Mouse (Mus musculus): ENCODE data around the gene Cdk1. TPM values are rescaled to one million over a fixed set of nuclear protein-coding genes. Genes with fewer than 3 reads are reported as not detected.

Cdk1 gene
- polyA plus RNA-seq, 1 experiment from 2014 or later: 546 TPM

GRCm38 (mm10) chr10:69335611-69336010 is 17.1 kb downstream of the Cdk1 start:
- peaks cover 78% of the 10 kb centered on the region for H3K36me3 ChIP-seq
- WGBS: 80% methylated on average over 4 of the region's 4 CpGs
- no peak overlapping the region for H3K4me3 ChIP-seq
- no peaks in the 10 kb centered on the region for H3K4me1 ChIP-seq
- no peaks in the 10 kb centered on the region for H3K27me3 ChIP-seq (ENCODE audit: low read depth, poor library complexity, severe bottlenecking)
- DNase-seq (ENCODE audit: low spot score): no peak
- H3K27ac ChIP-seq: no peak overlapping the region
- H3K9me3 ChIP-seq (replicated peaks): no peaks in the 10 kb centered on the region

GRCm38 (mm10) chr10:69335195-69335536 is 17.6 kb downstream of the Cdk1 start:
- Histone ChIP-seq H3K27me3 (ENCODE audit: low read depth, poor library complexity, severe bottlenecking) (no peaks in the 10 kb centered on the region), H3K4me1 (no peaks in the 10 kb centered on the region), H3K27ac (no peak overlapping the region), H3K36me3 (peaks cover 74% of the 10 kb centered on the region), H3K9me3 (replicated peaks) (no peaks in the 10 kb centered on the region), H3K4me3 (no peak overlapping the region)
- WGBS: 89% methylated on average over 7 of the region's 7 CpGs
- DNase-seq (ENCODE audit: low spot score): no peak

GRCm38 (mm10) chr10:69334271-69335194 is 18.2 kb downstream of the Cdk1 start:
- WGBS: 92% methylated on average over 16 of the region's 16 CpGs
- Histone ChIP-seq H3K4me3 (no peak overlapping the region), H3K36me3 (peaks cover 67% of the 10 kb centered on the region), H3K4me1 (no peaks in the 10 kb centered on the region), H3K27ac (no peak overlapping the region), H3K27me3 (ENCODE audit: low read depth, poor library complexity, severe bottlenecking) (no peaks in the 10 kb centered on the region), H3K9me3 (replicated peaks) (no peaks in the 10 kb centered on the region)
- no peak for DNase-seq (ENCODE audit: low spot score)

GRCm38 (mm10) chr10:69333212-69333611 is 19.5 kb downstream of the Cdk1 start:
- 88% methylated on average over 11 of the region's 11 CpGs for WGBS
- H3K36me3 ChIP-seq: peaks cover 54% of the 10 kb centered on the region
- H3K27me3 ChIP-seq (ENCODE audit: low read depth, poor library complexity, severe bottlenecking): no peaks in the 10 kb centered on the region
- no peak overlapping the region for H3K4me3 ChIP-seq
- H3K27ac ChIP-seq: no peak overlapping the region
- H3K9me3 ChIP-seq (replicated peaks): no peaks in the 10 kb centered on the region
- no peaks in the 10 kb centered on the region for H3K4me1 ChIP-seq
- DNase-seq (ENCODE audit: low spot score): no peak

- no peak for DNase-seq (ENCODE audit: low spot score)
- Histone ChIP-seq H3K36me3 (peaks cover 34% of the 10 kb centered on the region), H3K4me3 (no peak overlapping the region), H3K4me1 (no peaks in the 10 kb centered on the region), H3K27ac (no peak overlapping the region), H3K27me3 (ENCODE audit: low read depth, poor library complexity, severe bottlenecking) (no peaks in the 10 kb centered on the region), H3K9me3 (replicated peaks) (no peaks in the 10 kb centered on the region)
- 91% methylated on average over 6 of the region's 6 CpGs for WGBS
Measured at GRCm38 (mm10) chr10:69331231-69331630, 21.5 kb downstream of the Cdk1 start.

GRCm38 (mm10) chr10:69328656-69329046 is 24.1 kb downstream of the Cdk1 start:
- H3K9me3 ChIP-seq (replicated peaks): no peaks in the 10 kb centered on the region
- H3K27ac ChIP-seq: no peak overlapping the region
- no peaks in the 10 kb centered on the region for H3K4me1 ChIP-seq
- no peaks in the 10 kb centered on the region for H3K27me3 ChIP-seq (ENCODE audit: low read depth, poor library complexity, severe bottlenecking)
- no peak overlapping the region for H3K4me3 ChIP-seq
- no peak for DNase-seq (ENCODE audit: low spot score)
- H3K36me3 ChIP-seq: peaks cover 8% of the 10 kb centered on the region
- 91% methylated on average over 4 of the region's 4 CpGs for WGBS

GRCm38 (mm10) chr10:69328029-69328655 is 24.6 kb downstream of the Cdk1 start:
- no peaks in the 10 kb centered on the region for H3K27me3 ChIP-seq (ENCODE audit: low read depth, poor library complexity, severe bottlenecking)
- H3K27ac ChIP-seq: no peak overlapping the region
- H3K4me3 ChIP-seq: no peak overlapping the region
- H3K4me1 ChIP-seq: no peaks in the 10 kb centered on the region
- no peak for DNase-seq (ENCODE audit: low spot score)
- WGBS: 88% methylated on average over 12 of the region's 12 CpGs
- peaks cover 3% of the 10 kb centered on the region for H3K36me3 ChIP-seq
- H3K9me3 ChIP-seq (replicated peaks): no peaks in the 10 kb centered on the region

GRCm38 (mm10) chr10:69327362-69327761 is 25.4 kb downstream of the Cdk1 start:
- 67% methylated on average over 8 of the region's 8 CpGs for WGBS

GRCm38 (mm10) chr10:69326433-69326832 is 26.3 kb downstream of the Cdk1 start:
- Histone ChIP-seq H3K9me3 (replicated peaks) (no peaks in the 10 kb centered on the region), H3K36me3 (no peaks in the 10 kb centered on the region), H3K4me3 (no peak overlapping the region), H3K4me1 (no peaks in the 10 kb centered on the region), H3K27ac (no peak overlapping the region), H3K27me3 (ENCODE audit: low read depth, poor library complexity, severe bottlenecking) (no peaks in the 10 kb centered on the region)
- WGBS: 94% methylated on average over 3 of the region's 3 CpGs
- no peak for DNase-seq (ENCODE audit: low spot score)

More at GRCm38 (mm10) chr10:69327362-69327761, 25.4 kb downstream of the Cdk1 start:
- Histone ChIP-seq H3K27me3 (ENCODE audit: low read depth, poor library complexity, severe bottlenecking) (no peaks in the 10 kb centered on the region), H3K4me3 (no peak overlapping the region), H3K9me3 (replicated peaks) (no peaks in the 10 kb centered on the region), H3K4me1 (no peaks in the 10 kb centered on the region), H3K27ac (no peak overlapping the region), H3K36me3 (no peaks in the 10 kb centered on the region; the same call in 1 of the 2 replicates)
- DNase-seq (ENCODE audit: low spot score): no peak

GRCm38 (mm10) chr10:69324816-69325215 is 27.9 kb downstream of the Cdk1 start:
- Histone ChIP-seq H3K9me3 (replicated peaks) (no peaks in the 10 kb centered on the region), H3K4me1 (peaks cover 6% of the 10 kb centered on the region), H3K27me3 (ENCODE audit: low read depth, poor library complexity, severe bottlenecking) (no peaks in the 10 kb centered on the region), H3K36me3 (no peaks in the 10 kb centered on the region), H3K4me3 (no peak overlapping the region), H3K27ac (no peak overlapping the region)
- DNase-seq (ENCODE audit: low spot score): no peak
- WGBS: 92% methylated on average over 7 of the region's 7 CpGs

GRCm38 (mm10) chr10:69323986-69324385 is 28.8 kb downstream of the Cdk1 start:
- no peak for DNase-seq (ENCODE audit: low spot score)
- no peak overlapping the region for H3K27ac ChIP-seq
- no peak overlapping the region for H3K4me3 ChIP-seq
- 90% methylated on average over 13 of the region's 13 CpGs for WGBS
- no peaks in the 10 kb centered on the region for H3K36me3 ChIP-seq
- no peaks in the 10 kb centered on the region for H3K27me3 ChIP-seq (ENCODE audit: low read depth, poor library complexity, severe bottlenecking)
- peaks cover 6% of the 10 kb centered on the region for H3K4me1 ChIP-seq
- no peaks in the 10 kb centered on the region for H3K9me3 ChIP-seq (replicated peaks)

GRCm38 (mm10) chr10:69321519-69322035 is 31.2 kb downstream of the Cdk1 start:
- WGBS: 54% methylated on average over 15 of the region's 15 CpGs
- no peaks in the 10 kb centered on the region for H3K9me3 ChIP-seq (replicated peaks)
- no peaks in the 10 kb centered on the region for H3K36me3 ChIP-seq
- H3K4me1 ChIP-seq: peaks cover 6% of the 10 kb centered on the region
- H3K27me3 ChIP-seq (ENCODE audit: low read depth, poor library complexity, severe bottlenecking): no peaks in the 10 kb centered on the region
- no peak overlapping the region for H3K4me3 ChIP-seq
- DNase-seq (ENCODE audit: low spot score): no peak
- no peak overlapping the region for H3K27ac ChIP-seq

Data from limb, embryonic 10.5 days (tissue).